Mouse (Mus musculus): ENCODE measurements around the gene Hoxb9.

DNA sequence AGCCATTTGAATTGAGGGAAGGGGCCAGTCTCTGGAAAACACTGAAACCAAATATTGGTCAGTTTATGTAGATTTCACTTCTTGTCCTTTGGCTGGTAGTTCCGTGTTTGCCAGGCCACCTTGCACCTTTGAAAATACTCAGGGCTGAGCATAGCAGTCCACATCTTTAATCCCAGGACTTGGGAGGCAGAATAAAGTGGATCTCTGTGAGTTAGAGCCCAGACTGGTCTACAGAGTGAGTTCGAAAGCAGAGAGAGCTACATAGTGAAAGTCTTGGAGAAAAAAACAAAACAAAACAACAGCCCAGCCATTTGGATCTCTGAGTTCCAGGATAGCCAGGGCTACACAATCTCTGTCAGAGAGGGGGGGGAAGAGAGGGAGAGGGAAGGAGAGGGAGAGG, 14.1 kb upstream of the Hoxb9 start:
- no peak for TF ChIP-seq CTCF (IDR thresholded peaks at IDR 0.05; ENCODE audit: control insufficient read depth, insufficient read depth, insufficient read length)
- no peak for TF ChIP-seq CEBPB (IDR thresholded peaks at IDR 0.05; ENCODE audit: low read depth)
- TF ChIP-seq FOSL1 (IDR thresholded peaks at IDR 0.05; ENCODE audit: insufficient read depth, low read length, poor library complexity, severe bottlenecking), result no peak
- TF ChIP-seq MYOD1 (IDR thresholded peaks at IDR 0.05; ENCODE audit: control insufficient read depth, insufficient read length, low read depth), result no peak

All from C2C12 (cell line).